Mouse (Mus musculus): Measurements from ENCODE around the gene Dnajb13.
"Not testable (repeated sequence)": the region's sequence is repeated elsewhere in the genome, so short reads cannot be mapped to it uniquely, and the experiment has no call there.

Gene Dnajb13

GRCm38 (mm10) chr7:100487301-100487700 lies 27.5 kb downstream of the Dnajb13 start:
- no peak for DNase-seq (ENCODE audit: low read depth)

GRCm38 (mm10) chr7:100484493-100484892 lies 30.3 kb downstream of the Dnajb13 start:
- DNase-seq (ENCODE audit: low read depth), result no peak

GRCm38 (mm10) chr7:100482046-100482445 lies 32.7 kb downstream of the Dnajb13 start:
- DNase-seq (ENCODE audit: low read depth), result not testable (repeated sequence)

GRCm38 (mm10) chr7:100480175-100480574 lies 34.6 kb downstream of the Dnajb13 start:
- DNase-seq (ENCODE audit: low read depth), result no peak

GRCm38 (mm10) chr7:100479823-100480164 lies 35.0 kb downstream of the Dnajb13 start:
- no peak for DNase-seq (ENCODE audit: low read depth)

GRCm38 (mm10) chr7:100479100-100479822 lies 35.5 kb downstream of the Dnajb13 start:
- DNase-seq (ENCODE audit: low read depth), result no peak

GRCm38 (mm10) chr7:100474680-100475079 lies 40.1 kb downstream of the Dnajb13 start:
- no peak for DNase-seq (ENCODE audit: low read depth)

GRCm38 (mm10) chr7:100473846-100474454 lies 40.8 kb downstream of the Dnajb13 start:
- no peak for DNase-seq (ENCODE audit: low read depth)

GRCm38 (mm10) chr7:100472777-100473176 lies 42.0 kb downstream of the Dnajb13 start, which contains the start of gene Ucp3:
Ucp3 (plus strand) TSS chr7:100472990.
- DNase-seq (ENCODE audit: low read depth), result no peak

GRCm38 (mm10) chr7:100471407-100471797 lies 43.4 kb downstream of the Dnajb13 start:
- DNase-seq (ENCODE audit: low read depth), result no peak

GRCm38 (mm10) chr7:100470796-100471406 lies 43.9 kb downstream of the Dnajb13 start:
- no peak for DNase-seq (ENCODE audit: low read depth)

GRCm38 (mm10) chr7:100469502-100469901 lies 45.3 kb downstream of the Dnajb13 start:
- DNase-seq (ENCODE audit: low read depth), result no peak

- no peak for DNase-seq (ENCODE audit: low read depth)
Measured at GRCm38 (mm10) chr7:100468761-100469160, 46.0 kb downstream of the Dnajb13 start.

- DNase-seq (ENCODE audit: low read depth), result no peak
Measured at GRCm38 (mm10) chr7:100466781-100467510, 47.8 kb downstream of the Dnajb13 start.

GRCm38 (mm10) chr7:100465656-100466309 lies 49.0 kb downstream of the Dnajb13 start:
- DNase-seq (ENCODE audit: low read depth), result no peak

GRCm38 (mm10) chr7:100465248-100465647 lies 49.5 kb downstream of the Dnajb13 start:
- DNase-seq (ENCODE audit: low read depth), result no peak

GRCm38 (mm10) chr7:100464248-100464647 lies 50.5 kb downstream of the Dnajb13 start:
- DNase-seq (ENCODE audit: low read depth), result no peak

- DNase-seq (ENCODE audit: low read depth), result no peak
Measured at GRCm38 (mm10) chr7:100463757-100464156, 51.0 kb downstream of the Dnajb13 start.

GRCm38 (mm10) chr7:100463194-100463593 lies 51.6 kb downstream of the Dnajb13 start:
- no peak for DNase-seq (ENCODE audit: low read depth)

- no peak for DNase-seq (ENCODE audit: low read depth)
Measured at GRCm38 (mm10) chr7:100461621-100462151, 53.1 kb downstream of the Dnajb13 start.

GRCm38 (mm10) chr7:100459862-100460261 lies 54.9 kb downstream of the Dnajb13 start:
- DNase-seq (ENCODE audit: low read depth), result no peak

GRCm38 (mm10) chr7:100458153-100458552 lies 56.6 kb downstream of the Dnajb13 start:
- DNase-seq (ENCODE audit: low read depth), result no peak

Measured in induced T-regulatory cell, adult 2 months (primary cell).